ENCODE assay signal across 19 mouse cellular contexts in genomic region chr6:139738350-139738749, GRCm38 (mm10).
DNase-seq lines count a peak whose midpoint lies in the region; ATAC-seq and TF ChIP-seq lines count a peak whose summit lies in the region.
"Had no signal": no experiment of that assay in that cellular context is flagged by ENCODE, and none has a peak within 500 bp of the region (broad histone marks: within the 10 kb centered on the region; RNA-seq: fewer than 3 reads in every experiment).

No protein-coding gene starts in this region.

- no peak overlapping the region for H3K4me3 ChIP-seq in hindbrain, postnatal 0 days (ENCODE audit: low read length)
- no peak overlapping the region for H3K4me3 ChIP-seq in hindbrain, embryonic 13.5 days
- no peak overlapping the region for H3K4me3 ChIP-seq in midbrain, postnatal 0 days (ENCODE audit: low read depth, low read length)
- no peak overlapping the region for H3K4me3 ChIP-seq in midbrain, embryonic 10.5 days
- H3K4me3 ChIP-seq: forebrain, embryonic 12.5 days; heart, embryonic 10.5 days; intestine, embryonic 15.5 days; liver, embryonic 12.5 days had no signal

- DNase-seq in cerebellum, postnatal 10 days, result peak; percentile 29 to 43
- DNase-seq in cerebellum, adult 11 months, result no peak
- DNase-seq in hindbrain, postnatal 0 days (ENCODE audit: low spot score), result peak; percentile 32
- peak; percentile 26 for DNase-seq in midbrain, postnatal 0 days (ENCODE audit: low spot score)
- DNase-seq in midbrain, embryonic 10.5 days (ENCODE audit: low spot score), result no peak
- peak; percentile 67 for DNase-seq in brain, embryonic 14.5 days (ENCODE audit: low read depth)
- DNase-seq: adrenal gland, adult 8-10 months; kidney, adult 9 months; kidney, postnatal 25 days; lung, adult 2 months; thymus, postnatal 25 days had no signal

- no peaks in the 10 kb centered on the region for H3K36me3 ChIP-seq in hindbrain, postnatal 0 days (ENCODE audit: insufficient read depth, low read length)
- H3K36me3 ChIP-seq in hindbrain, embryonic 13.5 days, result no peaks in the 10 kb centered on the region
- no peaks in the 10 kb centered on the region for H3K36me3 ChIP-seq in midbrain, postnatal 0 days (ENCODE audit: insufficient read depth, low read length)
- no peaks in the 10 kb centered on the region for H3K36me3 ChIP-seq in midbrain, embryonic 10.5 days
- H3K36me3 ChIP-seq: forebrain, embryonic 12.5 days; heart, embryonic 10.5 days; intestine, embryonic 15.5 days; liver, embryonic 12.5 days had no signal

- H3K9me3 ChIP-seq in hindbrain, postnatal 0 days (ENCODE audit: low read length), result no peaks in the 10 kb centered on the region
- H3K9me3 ChIP-seq in hindbrain, embryonic 13.5 days, result no peaks in the 10 kb centered on the region
- no peaks in the 10 kb centered on the region for H3K9me3 ChIP-seq in midbrain, postnatal 0 days (ENCODE audit: low read length)
- no peaks in the 10 kb centered on the region for H3K9me3 ChIP-seq in midbrain, embryonic 10.5 days (replicated peaks)
- H3K9me3 ChIP-seq: forebrain, embryonic 12.5 days; heart, embryonic 10.5 days; intestine, embryonic 15.5 days; liver, embryonic 12.5 days had no signal

- H3K9ac ChIP-seq in hindbrain, postnatal 0 days (replicated peaks; ENCODE audit: low read length), result no peak overlapping the region
- H3K9ac ChIP-seq in hindbrain, embryonic 13.5 days, result no peak overlapping the region
- no peak overlapping the region for H3K9ac ChIP-seq in midbrain, postnatal 0 days (replicated peaks; ENCODE audit: low read length, poor library complexity, severe bottlenecking)
- H3K9ac ChIP-seq: forebrain, embryonic 12.5 days; intestine, embryonic 15.5 days; liver, embryonic 12.5 days had no signal

- H3K27me3 ChIP-seq in hindbrain, postnatal 0 days (ENCODE audit: insufficient read depth, low read length), result no peaks in the 10 kb centered on the region
- no peaks in the 10 kb centered on the region for H3K27me3 ChIP-seq in hindbrain, embryonic 13.5 days
- no peaks in the 10 kb centered on the region for H3K27me3 ChIP-seq in midbrain, postnatal 0 days (ENCODE audit: insufficient read depth, low read length)
- no peaks in the 10 kb centered on the region for H3K27me3 ChIP-seq in midbrain, embryonic 10.5 days (ENCODE audit: low read depth, poor library complexity, severe bottlenecking)
- H3K27me3 ChIP-seq: forebrain, embryonic 12.5 days; intestine, embryonic 15.5 days; liver, embryonic 12.5 days; Patski had no signal

- no peaks in the 10 kb centered on the region; the same call in 1 of the 2 replicates for H3K4me1 ChIP-seq in hindbrain, postnatal 0 days (ENCODE audit: insufficient read depth, low read length)
- no peaks in the 10 kb centered on the region; the same call in 1 of the 2 replicates for H3K4me1 ChIP-seq in hindbrain, embryonic 13.5 days (replicated peaks)
- H3K4me1 ChIP-seq in midbrain, postnatal 0 days (ENCODE audit: insufficient read depth, low read length), result no peaks in the 10 kb centered on the region
- H3K4me1 ChIP-seq in midbrain, embryonic 10.5 days, result no peaks in the 10 kb centered on the region
- H3K4me1 ChIP-seq: forebrain, embryonic 12.5 days; heart, embryonic 10.5 days; intestine, embryonic 15.5 days; liver, embryonic 12.5 days had no signal

- no peak for TF ChIP-seq CTCF in hindbrain, postnatal 0 days (IDR thresholded peaks at IDR 0.05; ENCODE audit: low read depth)
- no peak for TF ChIP-seq CTCF in midbrain, postnatal 0 days (IDR thresholded peaks at IDR 0.05)
- no peak for TF ChIP-seq CTCF in brain, embryonic 14.5 days (IDR thresholded peaks at IDR 0.05; ENCODE audit: borderline replicate concordance, extremely low read depth, insufficient read depth, insufficient read length)

- no peak overlapping the region for H3K27ac ChIP-seq in hindbrain, postnatal 0 days
- H3K27ac ChIP-seq in hindbrain, embryonic 13.5 days, result no peak overlapping the region
- no peak overlapping the region for H3K27ac ChIP-seq in midbrain, postnatal 0 days (ENCODE audit: low read depth, low read length)
- no peak overlapping the region for H3K27ac ChIP-seq in midbrain, embryonic 10.5 days (replicated peaks)
- H3K27ac ChIP-seq: forebrain, embryonic 12.5 days; heart, embryonic 10.5 days; intestine, embryonic 15.5 days; liver, embryonic 12.5 days had no signal

- ATAC-seq in hindbrain, postnatal 0 days, result no peak
- no peak for ATAC-seq in hindbrain, embryonic 13.5 days (ENCODE audit: low FRiP score)
- no peak for ATAC-seq in midbrain, postnatal 0 days (ENCODE audit: low FRiP score)
- no peak for ATAC-seq in erythroblast, adult 5-6 weeks (replicated peaks; ENCODE audit: low FRiP score, poor library complexity, severe bottlenecking)
- ATAC-seq: intestine, embryonic 15.5 days; liver, embryonic 12.5 days; midbrain, embryonic 16.5 days; Patski had no signal

- TF ChIP-seq POLR2A in brain, embryonic 14.5 days (IDR thresholded peaks at IDR 0.05; ENCODE audit: borderline replicate concordance, extremely low read depth, insufficient read depth, insufficient read length, poor library complexity, severe bottlenecking), result no peak

- WGBS in hindbrain, postnatal 0 days, result 32% methylated on average over 5 of the region's 5 CpGs
- 42% methylated on average over 5 of the region's 5 CpGs for WGBS in hindbrain, embryonic 13.5 days
- WGBS in midbrain, postnatal 0 days, result 44% methylated on average over 5 of the region's 5 CpGs
- WGBS in midbrain, embryonic 10.5 days, result 75% methylated on average over 5 of the region's 5 CpGs

- H3K4me2 ChIP-seq in hindbrain, postnatal 0 days (ENCODE audit: low read depth, low read length), result no peak overlapping the region
- H3K4me2 ChIP-seq in hindbrain, embryonic 13.5 days, result no peak overlapping the region
- no peak overlapping the region for H3K4me2 ChIP-seq in midbrain, postnatal 0 days (ENCODE audit: low read depth, low read length, poor library complexity, severe bottlenecking)
- H3K4me2 ChIP-seq: forebrain, embryonic 12.5 days; intestine, embryonic 15.5 days; liver, embryonic 12.5 days had no signal

Comparison
In these comparisons a context has a peak if more than half of its experiments do, and no peak if none do; other contexts are left out.
1. DNase-seq: peak in cerebellum, postnatal 10 days (2 of 2), hindbrain, postnatal 0 days (single experiment), midbrain, postnatal 0 days (single experiment) and brain, embryonic 14.5 days (single experiment); none in cerebellum, adult 11 months (single experiment) and midbrain, embryonic 10.5 days (single experiment).